Mouse (Mus musculus) forebrain, embryonic 12.5 days (tissue): ENCODE data around the gene Gm10439. TPM values are rescaled to one million over a fixed set of nuclear protein-coding genes. Genes with fewer than 3 reads are reported as not detected.
"Not testable (repeated sequence)": the region's sequence is repeated elsewhere in the genome, so short reads cannot be mapped to it uniquely, and the experiment has no call there.

Experiments used
- ATAC-seq: fragments of 200-750 bp; cut with Nextera tagmentation; 2 replicates; pipeline ENCODE4 v1.8.0; 2017; ENCODE audit warnings: moderate TSS enrichment; ENCODE audit not compliant: low FRiP score
- H3K27ac ChIP-seq: fragments of 300-500 bp; sonication (generic); 2 replicates; pipeline ENCODE4 v1.5.1; 2016; ENCODE audit warnings: mild to moderate bottlenecking
- H3K27me3 ChIP-seq: fragments of 300-500 bp; sonication (generic); 2 replicates; pipeline ENCODE4 v1.6.1; 2016; ENCODE audit warnings: mild to moderate bottlenecking
- H3K36me3 ChIP-seq: fragments of 300-500 bp; sonication (generic); replicated peaks from 2 replicates; pipeline ENCODE4 v1.6.1; 2016; ENCODE audit warnings: mild to moderate bottlenecking
- H3K4me1 ChIP-seq: fragments of 300-500 bp; sonication (generic); 2 replicates; pipeline ENCODE4 v1.6.1; 2016
- H3K4me2 ChIP-seq: fragments of 300-500 bp; sonication (generic); 2 replicates; pipeline ENCODE4 v1.6.1; 2016; ENCODE audit warnings: mild to moderate bottlenecking, moderate library complexity
- H3K4me3 ChIP-seq: fragments of 300-500 bp; sonication (generic); replicated peaks from 2 replicates; pipeline ENCODE4 v1.5.1; 2016; ENCODE audit warnings: mild to moderate bottlenecking
- H3K9ac ChIP-seq: fragments of 300-500 bp; sonication (generic); 2 replicates; pipeline ENCODE4 v1.6.1; 2016; ENCODE audit warnings: mild to moderate bottlenecking
- H3K9me3 ChIP-seq: fragments of 300-500 bp; sonication (generic); 2 replicates; pipeline ENCODE4 v1.6.1; 2016
- WGBS: fragments of 180-500 bp; shearing (Covaris S2); methylation state at CpG from one replicate; pipeline ENCODE4 v1.1.7; 2016; 5-methylcytosine and 5-hydroxymethylcytosine counted together
- polyA plus RNA-seq: library from polyadenylated mRNA; unstranded; fragments of >200 nt; fragmentation: Nextera tagmentation; extraction: Ambion mirVana; gene quantifications from 2 replicates; pipeline ENCODE4 v1.2.1, GENCODE M21; 2016

Gene Gm10439
- not detected in 2 replicates for polyA plus RNA-seq

DNA sequence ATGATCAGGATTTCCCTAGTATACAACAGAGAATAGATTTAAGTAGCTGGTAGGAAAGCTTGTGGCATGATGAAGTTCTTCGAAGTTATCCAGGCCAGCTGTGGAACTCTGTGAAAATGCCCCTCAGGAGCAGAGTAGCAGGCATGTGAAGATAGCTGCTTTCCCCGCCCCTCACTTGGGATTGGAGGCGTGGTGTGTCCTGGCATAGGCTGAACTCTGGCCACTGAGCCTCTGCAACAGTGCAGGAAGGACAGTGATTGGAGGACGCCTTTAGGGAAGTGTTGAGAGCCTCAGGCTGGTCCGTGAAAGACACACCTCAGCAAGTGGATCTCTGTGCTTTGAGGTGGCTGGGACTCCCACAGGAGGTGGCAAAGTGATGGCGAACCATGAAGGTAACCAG, at the start of gene Gm10439:
Gm10439 (plus strand) TSS at position 301 of the 400 bp plus-strand sequence.
- not testable (repeated sequence) for H3K4me3 ChIP-seq, H3K4me1 ChIP-seq, H3K9me3 ChIP-seq, H3K36me3 ChIP-seq, H3K27me3 ChIP-seq, H3K9ac ChIP-seq, ATAC-seq, H3K4me2 ChIP-seq, H3K27ac ChIP-seq
- no CpG with 5 or more reads among the region's 6 CpGs for WGBS

Other genes starting within 250 kb of the Gm10439 start
- gene Gm15085, start 147.0 kb upstream of the Gm10439 start, polyA plus RNA-seq, result not detected in 2 replicates
- gene Gm15097, start 189.9 kb downstream of the Gm10439 start, polyA plus RNA-seq, result not detected in 2 replicates